Mouse (Mus musculus) liver, adult 2 months (tissue): ENCODE data around the gene Slc25a26.

ENCODE experiments used
- CTCF ChIP-seq: fragments of 200-500 bp; IDR thresholded peaks from 2 replicates; pipeline ENCODE4 v1.5.1; 2011; ENCODE audit warnings: low read depth, low read length, control low read depth
- POLR2A ChIP-seq: fragments of 200-500 bp; IDR thresholded peaks from 2 replicates; pipeline ENCODE4 v1.6.1; 2011; ENCODE audit warnings: low read length, control low read depth; ENCODE audit not compliant: insufficient read depth; ENCODE audit errors: extremely low read depth

DNA sequence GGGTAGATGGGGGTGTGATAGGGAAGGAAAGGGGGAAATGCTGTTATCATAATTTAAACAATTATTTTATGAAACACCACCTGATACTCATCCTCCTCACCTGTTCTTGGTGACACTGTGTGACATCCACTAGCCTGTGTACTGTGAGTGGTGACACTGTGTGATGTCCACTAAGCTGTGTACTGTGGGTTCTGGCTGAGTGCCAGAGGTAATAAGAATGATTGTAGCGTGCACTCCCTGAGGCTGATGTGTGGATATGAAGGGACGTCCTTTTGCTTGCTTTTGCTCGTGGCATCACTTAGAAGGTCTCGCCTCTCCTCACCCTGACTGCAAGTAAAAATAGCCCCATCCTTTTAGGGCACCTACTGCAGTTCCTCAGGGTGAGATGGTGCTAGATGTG lies 47.1 kb downstream of the Slc25a26 start:
- TF ChIP-seq CTCF (no peak), POLR2A (no peak)
